ENCODE assay signal across 10 mouse cellular contexts in genomic region chr4:146463649-146464351, GRCm38 (mm10). TPM values are rescaled to one million over a fixed set of nuclear protein-coding genes. Genes with fewer than 3 reads are reported as not detected.
A peak's percentile ranks its signal among the peaks of the same experiment; 100 is the strongest.
DNase-seq lines count a peak whose midpoint lies in the region; ATAC-seq lines count a peak whose summit lies in the region.
"Not testable (repeated sequence)": the region's sequence is repeated elsewhere in the genome, so short reads cannot be mapped to it uniquely, and the experiment has no call there.
"Had no signal": no experiment of that assay in that cellular context is flagged by ENCODE, and none has a peak within 500 bp of the region (broad histone marks: within the 10 kb centered on the region; RNA-seq: fewer than 3 reads in every experiment).

No protein-coding gene starts in this region.

- WGBS in embryonic facial prominence, embryonic 13.5 days = 88% methylated on average over 19 of the region's 19 CpGs
- WGBS in hindbrain, embryonic 12.5 days = 89% methylated on average over 19 of the region's 19 CpGs
- 91% methylated on average over 19 of the region's 19 CpGs for WGBS in intestine, embryonic 15.5 days
- 89% methylated on average over 17 of the region's 19 CpGs for WGBS in liver, embryonic 11.5 days
- WGBS in midbrain, embryonic 12.5 days = 92% methylated on average over 19 of the region's 19 CpGs
- WGBS in neural tube, embryonic 11.5 days = 90% methylated on average over 17 of the region's 19 CpGs

- not testable (repeated sequence) for H3K4me1 ChIP-seq in embryonic facial prominence, embryonic 13.5 days; hindbrain, embryonic 12.5 days; intestine, embryonic 15.5 days (replicated peaks); liver, embryonic 11.5 days (replicated peaks; ENCODE audit: control insufficient read depth, insufficient read depth, low read length); midbrain, embryonic 12.5 days; neural tube, embryonic 11.5 days (ENCODE audit: control insufficient read depth, insufficient read depth, low read length)

- not testable (repeated sequence) for H3K27me3 ChIP-seq in embryonic facial prominence, embryonic 13.5 days; hindbrain, embryonic 12.5 days; intestine, embryonic 15.5 days (replicated peaks); liver, embryonic 11.5 days (replicated peaks; ENCODE audit: control insufficient read depth, insufficient read depth, low read length); midbrain, embryonic 12.5 days; neural tube, embryonic 11.5 days (ENCODE audit: control insufficient read depth, insufficient read depth, low read length)

- 0 out of 2 replicates have a peak, but pooled peaks have one; percentile 7 for ATAC-seq in embryonic facial prominence, embryonic 13.5 days (ENCODE audit: insufficient number of reproducible peaks, insufficient read depth, low FRiP score, low TSS enrichment, low read depth)
- peak; percentile 41; the same call in 1 of the 2 replicates for ATAC-seq in hindbrain, embryonic 12.5 days (ENCODE audit: low FRiP score)
- ATAC-seq in intestine, embryonic 15.5 days = peak; percentile 28; the same call in 1 of the 2 replicates
- peak; percentile 39; the same call in 1 of the 2 replicates for ATAC-seq in liver, embryonic 11.5 days (replicated peaks; ENCODE audit: low FRiP score)
- peak; percentile 42 for ATAC-seq in midbrain, embryonic 12.5 days (ENCODE audit: low FRiP score, low read depth)
- peak; percentile 22; the same call in 1 of the 2 replicates for ATAC-seq in neural tube, embryonic 11.5 days (ENCODE audit: insufficient read depth, low FRiP score, low TSS enrichment)

- peak; percentile 86 for DNase-seq in heart, adult 11 months
- DNase-seq in liver, embryonic 11.5 days (ENCODE audit: low spot score) = peak; percentile 15
- not testable (repeated sequence) for DNase-seq in neural tube, embryonic 11.5 days (ENCODE audit: low spot score)

- H3K9me3 ChIP-seq in embryonic facial prominence, embryonic 13.5 days = peaks cover 19% of the 10 kb centered on the region
- H3K9me3 ChIP-seq in hindbrain, embryonic 12.5 days (replicated peaks) = peaks cover 27% of the 10 kb centered on the region
- not testable (repeated sequence) for H3K9me3 ChIP-seq in intestine, embryonic 15.5 days; neural tube, embryonic 11.5 days (ENCODE audit: control insufficient read depth, low read length)
- peaks cover 13% of the 10 kb centered on the region for H3K9me3 ChIP-seq in liver, embryonic 11.5 days (ENCODE audit: control insufficient read depth, low read length)
- peaks cover 23% of the 10 kb centered on the region for H3K9me3 ChIP-seq in midbrain, embryonic 12.5 days

- peaks cover 11% of the 10 kb centered on the region for H3K36me3 ChIP-seq in embryonic facial prominence, embryonic 13.5 days
- H3K36me3 ChIP-seq in hindbrain, embryonic 12.5 days; intestine, embryonic 15.5 days; liver, embryonic 11.5 days (ENCODE audit: control insufficient read depth, insufficient read depth, low read length); midbrain, embryonic 12.5 days; neural tube, embryonic 11.5 days (ENCODE audit: control insufficient read depth, insufficient read depth, low read length): not testable (repeated sequence)

- H3K27ac ChIP-seq in embryonic facial prominence, embryonic 13.5 days; hindbrain, embryonic 12.5 days; intestine, embryonic 15.5 days; liver, embryonic 11.5 days (ENCODE audit: low read depth, low read length); midbrain, embryonic 12.5 days (replicated peaks); neural tube, embryonic 11.5 days (ENCODE audit: low read depth, low read length): not testable (repeated sequence)

- H3K4me3 ChIP-seq in embryonic facial prominence, embryonic 13.5 days; hindbrain, embryonic 12.5 days; intestine, embryonic 15.5 days (replicated peaks); liver, embryonic 11.5 days (ENCODE audit: low read depth, low read length); midbrain, embryonic 12.5 days; neural tube, embryonic 11.5 days (ENCODE audit: low read depth, low read length): not testable (repeated sequence)

- H3K4me2 ChIP-seq in embryonic facial prominence, embryonic 13.5 days; hindbrain, embryonic 12.5 days (replicated peaks); intestine, embryonic 15.5 days (replicated peaks); liver, embryonic 11.5 days; midbrain, embryonic 12.5 days (replicated peaks); neural tube, embryonic 11.5 days (ENCODE audit: low read depth): not testable (repeated sequence)

- not testable (repeated sequence) for H3K9ac ChIP-seq in embryonic facial prominence, embryonic 13.5 days; hindbrain, embryonic 12.5 days; intestine, embryonic 15.5 days; liver, embryonic 11.5 days (ENCODE audit: low read depth, low read length); midbrain, embryonic 12.5 days (replicated peaks); neural tube, embryonic 11.5 days (ENCODE audit: low read length)

RNA-seq across cellular contexts. Expression of gene Zfp992, which starts 15.0 kb away (rescaled TPM):
- 2.7 and 3.7 TPM in 2 replicates for polyA plus RNA-seq in embryonic facial prominence, embryonic 13.5 days (2015; fragmentation: Nextera tagmentation; extraction: Ambion mirVana)
- polyA plus RNA-seq in hindbrain, embryonic 12.5 days (2016; fragmentation: Nextera tagmentation; extraction: Ambion mirVana) = 3.1 and 3.9 TPM in 2 replicates
- 3.5 and 3.9 TPM in 2 replicates for polyA plus RNA-seq in intestine, embryonic 15.5 days (2015; fragmentation: Nextera tagmentation; extraction: Ambion mirVana)
- polyA plus RNA-seq in liver, embryonic 11.5 days (2014; fragmentation: Nextera tagmentation; extraction: Ambion mirVana) = 9.0 and 9.4 TPM in 2 replicates
- 2.4 and 2.6 TPM in 2 replicates for polyA plus RNA-seq in midbrain, embryonic 12.5 days (2016; fragmentation: Nextera tagmentation; extraction: Ambion mirVana)
- polyA plus RNA-seq in neural tube, embryonic 11.5 days (2014; fragmentation: Nextera tagmentation; extraction: Ambion mirVana) = 3.9 and 4.1 TPM in 2 replicates

RNA-seq across cellular contexts. Expression of gene Zfp981, which starts 38.0 kb away (rescaled TPM):
- 0.37 TPM in 1 of 2 replicates, not detected in the other for polyA plus RNA-seq in embryonic facial prominence, embryonic 13.5 days (2015; fragmentation: Nextera tagmentation; extraction: Ambion mirVana)
- 0.08 and 0.12 TPM in 2 replicates for polyA plus RNA-seq in hindbrain, embryonic 12.5 days (2016; fragmentation: Nextera tagmentation; extraction: Ambion mirVana)
- 0.05 TPM in 1 of 2 replicates, not detected in the other for polyA plus RNA-seq in intestine, embryonic 15.5 days (2015; fragmentation: Nextera tagmentation; extraction: Ambion mirVana)
- polyA plus RNA-seq in liver, embryonic 11.5 days (2014; fragmentation: Nextera tagmentation; extraction: Ambion mirVana) = 0.21 and 0.31 TPM in 2 replicates
- not detected in 2 replicates for polyA plus RNA-seq in midbrain, embryonic 12.5 days (2016; fragmentation: Nextera tagmentation; extraction: Ambion mirVana)
- polyA plus RNA-seq in neural tube, embryonic 11.5 days (2014; fragmentation: Nextera tagmentation; extraction: Ambion mirVana) = 0.15 TPM in 1 of 2 replicates, not detected in the other
- polyA plus RNA-seq: erythroblast, embryonic 14.5 days; forebrain, postnatal 0 days; gonadal fat pad, adult 2 months had no signal
